Mouse (Mus musculus): ENCODE data around the gene Gm20458.

Gm20458 gene

DNA sequence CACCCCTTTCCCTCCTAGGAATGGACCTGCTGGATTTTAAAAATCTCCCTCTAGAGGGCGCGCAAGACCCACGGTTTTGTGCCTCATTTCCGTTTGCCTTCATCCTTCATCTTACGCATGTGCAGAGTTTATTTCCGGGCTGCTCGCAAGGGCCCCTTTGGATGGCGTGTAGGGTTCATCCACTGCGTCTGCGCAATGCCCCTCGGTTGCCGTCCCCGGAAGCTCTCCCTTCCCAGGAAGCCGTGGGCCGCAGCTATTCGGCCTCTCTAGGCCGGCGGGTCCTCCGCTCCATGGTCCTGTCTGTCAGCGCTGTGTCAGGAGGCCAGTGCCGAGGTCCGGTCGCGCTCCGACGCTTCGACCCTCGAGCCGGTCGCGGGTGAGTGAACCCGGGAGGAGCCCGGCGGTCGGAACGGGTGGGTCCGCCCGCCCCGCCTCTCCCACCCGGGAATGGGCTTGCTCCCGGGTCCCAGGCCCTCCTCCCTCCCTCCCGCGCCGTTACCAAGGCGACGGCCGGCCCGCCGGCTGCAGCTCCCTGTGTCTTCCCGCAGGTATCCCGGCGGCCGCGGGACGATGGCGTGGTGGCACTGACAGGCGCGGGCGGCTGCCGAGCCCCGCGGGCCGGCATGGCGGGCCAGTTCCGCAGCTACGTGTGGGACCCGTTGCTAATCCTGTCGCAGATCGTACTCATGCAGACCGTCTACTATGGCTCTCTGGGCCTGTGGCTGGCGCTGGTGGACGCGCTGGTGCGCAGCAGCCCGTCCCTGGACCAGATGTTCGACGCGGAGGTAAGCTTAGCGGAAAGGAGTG lies at the start of gene Gm20458:
Gene Gm20458 (plus strand): TSS at position 223 of the 807 bp plus-strand sequence.
- in situ Hi-C loops (cut with MboI): loop anchor here (5.0 kb wide), 1 partner anchor 36 kb away; the partner anchor contains the start of gene Pigt

GRCm38 (mm10) chr2:164414167-164414566 lies 46.6 kb upstream of the Gm20458 start:
- in situ Hi-C loops (cut with MboI): loop anchor here (25.0 kb wide), 1 partner anchor 323 kb away; the partner anchor contains the start of genes Dnttip1 and Wfdc3

DNA sequence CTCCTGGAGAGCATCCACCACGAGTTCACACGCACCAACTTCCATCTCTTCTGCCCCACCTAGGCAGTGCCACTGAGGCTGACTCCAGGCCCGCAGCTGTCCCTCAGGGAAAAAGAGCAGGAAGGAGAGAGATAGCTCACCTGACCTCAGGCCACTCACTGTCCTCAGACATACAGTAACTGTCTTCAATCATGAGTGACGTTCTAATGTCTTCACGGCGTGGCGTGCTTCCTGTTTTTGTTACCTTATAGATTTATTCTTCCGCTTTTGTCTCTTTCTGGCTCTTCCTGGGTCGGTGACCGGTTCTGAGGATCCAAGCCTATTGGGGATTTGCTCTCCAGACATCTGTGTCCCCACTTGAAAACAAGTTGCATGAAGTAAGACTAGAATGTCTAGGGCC lies 46.2 kb upstream of the Gm20458 start:
- in situ Hi-C loops (cut with MboI): loop anchor here (25.0 kb wide), 1 partner anchor 323 kb away; the partner anchor contains the start of genes Dnttip1 and Wfdc3

GRCm38 (mm10) chr2:164417198-164417597 lies 43.6 kb upstream of the Gm20458 start:
- in situ Hi-C loops (cut with MboI): loop anchor here (5.0 to 25.0 kb wide), 3 partner anchors 40 to 320 kb away; partner anchors contain the start of genes Dnttip1, Sys1 and Wfdc3

DNA sequence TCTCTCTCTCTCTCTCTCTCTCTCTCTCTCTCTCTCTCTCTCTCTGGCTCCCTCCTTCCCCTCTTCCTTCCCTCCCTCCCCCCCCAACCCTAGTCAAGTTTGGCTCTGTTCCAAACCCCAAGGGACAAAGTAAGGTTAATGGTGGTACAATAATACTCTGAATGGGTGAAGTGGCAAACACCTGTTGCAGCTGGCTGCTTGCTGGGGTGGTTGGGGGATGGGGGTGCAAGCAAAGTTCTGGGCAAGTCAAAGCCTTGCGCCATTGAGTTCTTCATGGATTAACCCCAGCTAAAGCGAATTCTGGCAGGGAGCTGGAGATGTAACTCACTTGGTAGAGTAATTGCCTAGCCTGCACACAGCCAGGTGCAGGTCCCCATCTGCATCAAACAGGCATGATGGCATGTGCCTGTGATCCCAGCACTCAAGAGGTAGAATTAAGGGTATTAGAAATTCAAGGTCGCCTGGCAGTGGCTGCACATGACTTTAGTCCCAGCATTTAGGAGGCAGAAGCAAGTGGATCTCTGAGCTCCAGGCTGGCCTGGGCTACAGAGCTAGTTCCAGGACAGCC lies 42.4 kb upstream of the Gm20458 start:
- in situ Hi-C loops (cut with MboI): loop anchor here (5.0 to 25.0 kb wide), 3 partner anchors 39 to 319 kb away; partner anchors contain the start of genes Dnttip1, Sys1 and Wfdc3

DNA sequence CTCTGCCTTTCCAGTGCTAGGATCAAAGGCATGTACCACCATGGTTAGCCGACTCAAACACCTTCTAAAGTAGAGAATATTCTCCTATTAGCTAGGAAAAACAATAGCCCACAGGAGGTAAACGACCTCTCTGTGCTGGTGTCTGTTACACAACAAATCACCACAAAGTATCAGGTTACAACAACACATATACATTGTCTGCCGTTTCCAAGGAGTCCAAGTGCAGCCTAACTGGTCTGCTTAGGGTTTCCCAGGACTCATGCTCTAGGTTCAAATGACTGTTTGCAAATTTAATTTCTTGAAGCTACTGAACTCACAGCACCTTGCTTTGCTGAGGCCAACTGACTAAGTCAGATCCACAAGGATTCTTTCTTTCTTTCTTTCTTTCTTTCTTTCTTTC lies 41.3 kb upstream of the Gm20458 start:
- in situ Hi-C loops (cut with MboI): loop anchor here (5.0 to 25.0 kb wide), 3 partner anchors 38 to 318 kb away; partner anchors contain the start of genes Dnttip1, Sys1 and Wfdc3

DNA sequence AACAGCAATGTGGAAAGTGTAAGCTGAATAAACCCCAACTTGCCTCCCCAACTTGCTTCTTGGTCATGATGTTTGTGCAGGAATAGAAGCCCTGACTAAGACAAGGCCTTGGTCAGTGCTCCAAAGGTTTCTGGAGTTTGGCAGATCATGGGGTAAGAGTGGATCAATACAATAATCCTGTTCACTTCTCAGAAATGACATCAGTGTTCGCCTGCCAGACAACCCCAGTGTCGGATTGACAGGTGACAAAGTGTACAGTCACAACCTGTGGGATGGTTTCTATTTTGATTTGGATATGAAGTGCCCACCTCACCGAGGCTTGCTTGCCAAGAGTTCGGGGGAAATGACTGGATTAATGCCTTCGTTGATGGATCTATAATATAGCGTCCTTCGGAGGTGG lies 39.5 kb upstream of the Gm20458 start:
- in situ Hi-C loops (cut with MboI): loop anchor here (25.0 kb wide), 1 partner anchor 316 kb away; the partner anchor contains the start of genes Dnttip1 and Wfdc3

- in situ Hi-C loops (cut with MboI): loop anchor here (25.0 kb wide), 1 partner anchor 315 kb away; the partner anchor contains the start of genes Dnttip1 and Wfdc3
Measured at GRCm38 (mm10) chr2:164421979-164422378, 38.8 kb upstream of the Gm20458 start.

DNA sequence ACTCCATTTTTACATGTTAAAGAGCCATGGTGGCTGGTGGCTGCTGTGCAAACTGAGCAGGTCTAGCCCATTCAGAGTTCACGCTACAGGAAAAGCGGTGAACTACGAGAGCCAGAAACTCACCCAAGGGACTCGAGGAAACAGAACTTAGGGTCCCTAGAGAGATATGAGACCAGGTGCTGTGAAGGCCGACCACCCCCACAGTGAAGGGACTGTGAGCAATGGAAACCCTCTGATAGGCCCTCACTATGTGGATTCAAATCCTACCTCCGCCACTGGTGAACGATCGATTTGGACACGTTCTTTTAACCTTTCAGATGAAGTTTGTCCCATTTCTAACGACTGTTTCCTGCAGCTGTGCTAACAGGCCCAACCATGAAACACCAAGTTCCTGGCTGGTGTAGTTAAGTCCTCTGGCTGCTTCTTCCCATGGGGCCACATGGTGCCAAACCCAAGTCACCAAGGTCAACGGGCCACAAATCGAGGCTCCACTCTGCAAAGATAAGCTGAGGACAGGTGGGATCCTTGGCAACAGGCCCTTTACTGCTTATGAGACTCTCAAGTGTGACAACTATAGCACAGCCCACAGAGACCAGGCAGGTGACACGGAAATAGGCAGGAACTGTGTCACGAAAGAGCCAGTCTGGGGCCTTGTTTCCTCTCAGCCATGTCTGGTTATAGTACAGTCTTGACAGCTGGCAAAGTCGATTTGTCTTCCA lies 37.9 kb upstream of the Gm20458 start:
- in situ Hi-C loops (cut with MboI): loop anchor here (25.0 kb wide), 1 partner anchor 314 kb away; the partner anchor contains the start of genes Dnttip1 and Wfdc3

GRCm38 (mm10) chr2:164423464-164423863 lies 37.3 kb upstream of the Gm20458 start:
- in situ Hi-C loops (cut with MboI): loop anchor here (25.0 kb wide), 1 partner anchor 314 kb away; the partner anchor contains the start of genes Dnttip1 and Wfdc3

GRCm38 (mm10) chr2:164424406-164424805 lies 36.4 kb upstream of the Gm20458 start:
- in situ Hi-C loops (cut with MboI): loop anchor here (25.0 kb wide), 1 partner anchor 313 kb away; the partner anchor contains the start of genes Dnttip1 and Wfdc3

DNA sequence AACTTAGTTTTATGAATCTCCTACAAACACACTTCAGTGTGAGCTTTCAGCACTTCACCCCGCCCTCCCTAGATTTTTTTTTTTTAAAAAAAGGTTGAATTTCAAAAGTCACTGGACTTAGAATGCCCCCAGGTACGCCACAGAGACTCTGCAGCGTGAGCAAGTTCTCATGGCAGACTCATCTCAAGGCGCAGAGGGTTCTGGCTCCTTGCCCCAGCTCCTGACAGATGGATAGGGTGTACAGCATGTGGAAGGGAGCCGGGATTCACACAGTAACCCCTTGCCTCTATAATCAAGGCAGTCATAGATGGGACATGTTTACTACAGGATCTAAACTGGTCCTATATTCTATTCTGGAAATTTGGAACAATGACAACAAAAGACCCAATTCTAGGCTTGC lies 35.4 kb upstream of the Gm20458 start:
- in situ Hi-C loops (cut with MboI): no loop called here

DNA sequence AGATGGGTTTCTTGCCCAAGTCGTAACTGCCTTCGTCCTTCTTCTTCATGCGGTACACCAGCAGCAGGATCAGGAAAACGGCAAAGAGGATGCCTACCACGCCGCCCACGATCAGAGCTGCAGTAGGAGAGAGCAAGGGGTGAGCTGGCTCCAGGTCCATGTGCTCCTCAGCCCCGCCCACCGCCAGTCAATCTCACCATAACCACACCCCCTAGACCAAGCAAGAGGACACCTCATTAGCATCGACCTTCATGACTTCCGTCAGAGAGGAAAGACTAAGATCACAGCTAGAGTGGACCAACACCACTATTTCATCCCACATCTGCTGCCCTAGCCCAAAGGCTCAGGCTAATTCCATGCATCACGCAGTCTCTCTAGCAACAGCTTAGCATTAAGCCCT lies 34.6 kb upstream of the Gm20458 start:
- in situ Hi-C loops (cut with MboI): no loop called here

GRCm38 (mm10) chr2:164426952-164427351 lies 33.8 kb upstream of the Gm20458 start:
- in situ Hi-C loops (cut with MboI): no loop called here

DNA sequence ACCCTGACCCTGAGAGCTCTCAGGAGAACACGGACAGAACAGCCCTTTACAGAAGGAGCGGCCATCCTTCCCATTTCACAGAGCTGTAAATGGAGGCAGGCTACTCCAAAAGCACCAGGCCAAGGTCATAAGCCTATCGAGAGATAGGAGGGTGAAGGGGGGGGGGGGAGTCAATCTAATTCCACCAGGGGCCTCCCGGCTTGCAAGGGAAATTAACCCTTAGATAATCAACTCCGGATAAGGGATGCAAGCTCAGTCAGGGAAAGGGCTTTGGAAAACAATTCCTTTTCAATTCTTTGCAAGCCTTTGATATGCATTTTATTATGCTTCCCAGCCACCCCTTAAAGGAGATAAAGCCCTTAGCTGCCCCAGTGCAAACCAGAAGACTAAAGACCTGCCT lies 32.3 kb upstream of the Gm20458 start:
- in situ Hi-C loops (cut with MboI): no loop called here

- in situ Hi-C loops (cut with MboI): no loop called here
Measured at GRCm38 (mm10) chr2:164429881-164430615, 30.7 kb upstream of the Gm20458 start.

DNA sequence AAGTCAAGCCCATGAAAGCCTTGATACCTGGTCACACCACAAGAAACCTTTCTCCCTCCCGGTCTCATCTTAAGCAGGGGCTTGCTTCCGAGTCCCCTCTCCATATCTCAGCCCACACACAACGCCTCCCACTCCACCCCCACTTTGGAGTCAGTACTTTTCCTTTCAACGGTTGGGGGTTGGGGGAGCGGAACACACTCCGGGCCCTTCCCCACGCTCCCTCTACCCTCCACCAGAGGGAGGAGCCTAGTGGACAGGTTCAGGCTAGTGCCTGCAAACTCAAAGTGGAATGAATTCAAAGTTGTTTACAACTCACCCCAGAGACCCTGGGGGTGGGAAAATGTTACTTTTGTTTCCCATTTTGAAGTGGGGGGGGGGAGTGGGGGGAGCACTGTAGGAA lies 30.1 kb upstream of the Gm20458 start:
- in situ Hi-C loops (cut with MboI): no loop called here

- in situ Hi-C loops (cut with MboI): no loop called here
Measured at GRCm38 (mm10) chr2:164431676-164432465, 28.9 kb upstream of the Gm20458 start.

DNA sequence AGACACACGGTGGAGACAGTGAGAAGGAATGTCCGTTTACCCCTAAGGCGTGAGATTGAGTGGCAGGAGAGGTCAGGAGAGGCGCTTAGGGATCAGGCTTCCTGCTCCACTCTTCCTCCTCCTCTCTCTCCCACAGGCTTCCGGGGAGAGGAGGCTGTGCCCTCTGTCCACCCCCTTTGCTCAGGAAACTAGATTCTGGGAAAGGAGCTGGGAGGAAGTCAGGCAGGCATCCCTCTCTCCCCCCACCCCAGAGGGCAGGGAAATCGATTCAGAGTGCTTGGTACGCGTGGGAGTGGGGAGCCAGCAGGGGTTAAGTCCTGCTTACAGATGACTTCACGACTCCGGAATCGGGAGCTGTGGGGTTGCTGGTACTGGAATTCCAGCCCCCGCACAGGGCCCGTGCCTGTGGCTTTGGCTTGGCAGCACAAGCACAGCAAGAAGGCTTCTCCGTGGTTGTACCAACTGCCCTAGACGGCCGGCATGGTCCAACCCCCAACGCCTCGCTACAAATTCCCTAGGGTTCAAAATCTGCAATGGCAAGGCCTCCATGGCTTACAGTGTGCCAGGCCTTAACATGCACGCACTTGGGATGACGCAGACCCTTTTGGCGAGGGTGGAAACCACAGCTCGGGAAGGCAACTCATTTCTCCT lies 28.1 kb upstream of the Gm20458 start:
- in situ Hi-C loops (cut with MboI): no loop called here

Measured in mature B cell (primary cell).